Mouse (Mus musculus): ENCODE measurements around the gene Mlip.
"Not testable (repeated sequence)": the region's sequence is repeated elsewhere in the genome, so short reads cannot be mapped to it uniquely, and the experiment has no call there.

Gene Mlip
- long read RNA-seq, experiment 1, partial matches to known transcripts, result 0 of 1 reads
- long read RNA-seq, experiment 1, other reads (novel, unspliced or antisense), result 1 of 1 reads
- long read RNA-seq, experiment 2, result 0 reads

DNA sequence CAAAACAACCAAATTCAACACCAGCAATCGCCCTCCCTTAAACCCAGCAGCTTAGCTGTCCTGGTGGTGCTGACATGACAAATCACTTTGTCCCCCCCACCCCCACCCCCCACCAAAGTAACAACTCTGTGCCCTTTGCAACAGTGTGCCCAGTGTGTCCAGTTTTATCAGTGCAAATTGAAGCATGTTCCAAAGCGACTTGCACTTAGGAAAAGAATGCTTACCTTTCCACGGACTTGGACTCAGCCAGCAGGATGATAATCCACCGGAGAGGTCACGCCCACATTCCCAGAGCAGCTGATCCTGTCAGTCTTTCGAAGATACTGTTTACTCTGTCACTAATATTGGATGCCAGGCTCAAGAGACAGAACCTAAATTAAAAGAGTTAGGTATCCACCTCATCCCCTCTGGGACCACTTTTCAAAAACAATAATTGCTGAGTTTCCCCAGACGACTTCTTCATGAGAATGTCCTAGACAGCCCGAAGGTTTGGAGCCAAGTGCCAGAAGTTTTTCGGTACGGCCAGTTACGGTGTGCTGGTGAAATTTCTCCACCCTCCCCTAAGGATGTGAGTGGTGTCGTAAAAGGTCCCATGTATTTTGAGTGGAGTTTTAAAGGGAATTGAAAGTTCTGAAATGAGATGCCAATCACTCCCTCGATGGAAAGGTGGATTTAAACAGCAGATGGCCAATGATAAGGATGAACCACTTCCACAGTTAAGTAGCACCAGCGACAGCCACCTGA lies at the start of gene Mlip:
Mlip (minus strand) TSS at position 538 of the 744 bp plus-strand sequence.
- intact Hi-C loops (cut with DNase I), result no loop called here

DNA sequence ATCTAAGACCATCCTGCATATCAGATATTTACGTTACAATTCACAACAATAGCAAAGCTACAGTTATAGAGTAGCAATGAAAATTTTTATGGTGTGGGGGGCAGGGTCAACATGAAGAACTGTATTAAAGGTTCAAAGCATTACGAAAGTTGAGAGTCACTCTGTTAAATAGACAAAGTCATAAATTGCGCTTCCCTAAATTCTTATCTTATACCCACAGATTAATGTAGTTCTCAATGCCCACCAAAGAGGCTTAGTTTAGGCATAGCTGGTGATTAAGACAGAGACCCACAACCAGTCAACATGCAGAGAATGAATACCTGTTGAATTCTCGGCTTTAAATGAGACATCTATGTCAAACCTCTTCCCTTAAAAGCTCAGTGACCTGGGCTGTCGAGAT lies 47.0 kb upstream of the Mlip start:
- intact Hi-C loops (cut with DNase I), result loop anchor here (10.0 kb wide), 1 partner anchor 205 kb away; no protein-coding TSS in a partner anchor

GRCm38 (mm10) chr9:77398856-77399631 lies 46.3 kb upstream of the Mlip start:
- intact Hi-C loops (cut with DNase I), result no loop called here

DNA sequence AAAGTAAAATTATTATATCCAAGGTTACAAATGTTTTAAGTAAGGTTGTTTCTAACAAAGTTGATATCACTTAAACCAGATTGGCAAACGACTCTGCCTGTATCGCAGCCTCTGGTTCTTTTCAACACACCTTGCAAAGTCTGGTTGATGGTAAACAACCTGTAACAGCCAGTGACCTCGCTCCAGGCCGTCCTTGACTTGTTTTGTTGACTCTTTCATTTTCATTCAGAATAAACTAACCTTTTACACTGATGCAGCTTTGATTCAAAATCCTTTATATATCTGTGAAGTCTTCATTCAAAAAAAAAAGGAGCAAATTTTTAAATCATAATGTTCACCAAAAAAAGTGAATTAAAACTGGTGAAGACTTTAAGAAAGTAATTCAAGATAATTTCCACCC lies 44.3 kb upstream of the Mlip start:
- intact Hi-C loops (cut with DNase I), result no loop called here

GRCm38 (mm10) chr9:77391248-77391647 lies 38.5 kb upstream of the Mlip start:
- intact Hi-C loops (cut with DNase I), result no loop called here

DNA sequence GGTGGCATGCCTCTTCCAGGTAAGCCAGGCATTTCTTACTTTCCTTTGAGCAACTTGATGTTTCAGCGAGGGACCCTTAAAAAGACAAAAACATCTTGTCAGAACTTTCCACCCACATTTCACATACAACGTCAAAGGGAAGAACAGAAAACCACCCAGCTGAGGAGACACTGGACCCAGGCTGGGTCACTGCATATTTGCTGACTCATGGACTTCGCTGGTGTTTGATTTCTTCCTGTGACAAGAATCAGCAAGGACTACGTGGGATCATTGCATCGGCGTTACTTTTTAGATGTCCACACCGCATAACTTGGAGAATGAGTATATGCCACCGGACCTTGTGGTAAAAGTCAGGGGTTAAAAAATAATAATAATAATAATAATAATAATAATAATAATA lies 36.2 kb upstream of the Mlip start:
- intact Hi-C loops (cut with DNase I), result loop anchor here (10.0 kb wide), 1 partner anchor 724 kb away; no protein-coding TSS in a partner anchor

DNA sequence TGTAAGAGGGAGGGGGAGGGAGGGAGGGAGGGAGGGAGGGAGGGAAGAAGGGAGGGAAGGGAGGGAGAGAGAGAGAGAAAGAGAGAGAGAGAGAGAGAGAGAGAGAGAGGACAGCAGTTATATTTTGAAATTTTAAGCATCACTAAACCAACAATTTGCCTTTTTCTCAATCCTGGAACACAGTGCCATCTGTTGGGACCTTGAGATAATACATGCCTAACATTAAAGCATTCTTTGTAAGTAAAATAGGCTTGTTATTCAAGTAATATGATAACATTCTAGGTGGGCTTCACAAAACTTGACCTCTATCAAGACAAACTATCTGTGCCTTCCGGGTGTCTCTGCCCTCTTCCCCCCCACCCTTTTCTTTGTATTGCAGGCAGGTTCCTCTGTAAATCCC lies 34.0 kb upstream of the Mlip start:
- intact Hi-C loops (cut with DNase I), result loop anchor here (10.0 kb wide), 1 partner anchor 722 kb away; no protein-coding TSS in a partner anchor

DNA sequence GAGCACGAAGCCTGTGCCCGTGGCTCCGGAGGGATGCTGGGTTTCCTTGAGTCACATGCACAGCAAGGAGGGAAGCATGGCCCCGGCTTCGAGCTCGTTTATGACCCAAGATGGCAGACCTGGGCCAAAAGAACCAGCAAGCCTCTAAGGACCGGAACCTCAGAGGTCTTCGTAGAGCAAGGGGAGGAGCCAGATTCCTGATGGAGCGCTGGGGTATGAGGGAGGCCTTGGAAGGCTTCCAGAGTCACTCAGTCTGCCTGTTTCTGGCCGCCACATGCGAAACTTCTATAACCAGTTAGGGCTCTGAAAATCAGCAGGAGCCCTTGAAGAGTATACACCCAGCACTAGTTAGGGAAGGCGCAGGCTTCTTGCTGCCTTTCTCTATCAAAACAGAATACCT lies 32.8 kb upstream of the Mlip start:
- intact Hi-C loops (cut with DNase I), result loop anchor here (10.0 kb wide), 1 partner anchor 721 kb away; no protein-coding TSS in a partner anchor

DNA sequence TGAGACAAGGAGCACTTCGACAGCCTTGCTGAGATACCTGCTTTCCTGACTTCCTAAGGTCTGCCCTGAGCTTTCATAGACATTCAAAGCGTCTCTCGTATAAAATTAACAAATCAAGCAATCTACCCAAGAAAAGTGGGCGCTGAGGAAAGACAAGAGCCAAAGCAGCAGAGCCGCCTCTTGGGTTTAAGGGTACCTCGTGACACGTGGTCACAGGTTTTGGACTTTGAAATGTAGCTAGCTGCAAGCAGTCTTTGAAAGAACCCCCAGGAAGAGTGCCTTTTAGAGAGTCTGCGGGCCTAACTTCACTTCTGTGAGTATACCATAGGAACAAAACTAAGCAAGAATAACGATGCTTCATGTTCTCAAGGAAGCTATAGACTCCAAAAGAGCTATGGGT lies 31.9 kb upstream of the Mlip start:
- intact Hi-C loops (cut with DNase I), result loop anchor here (5.0 to 10.0 kb wide), 2 partner anchors 720 to 1112 kb away; no protein-coding TSS in a partner anchor

- intact Hi-C loops (cut with DNase I), result loop anchor here (5.0 to 10.0 kb wide), 2 partner anchors 719 to 1112 kb away; no protein-coding TSS in a partner anchor
Observed at GRCm38 (mm10) chr9:77383951-77384350, 31.2 kb upstream of the Mlip start.

GRCm38 (mm10) chr9:77382514-77382913 lies 29.7 kb upstream of the Mlip start:
- intact Hi-C loops (cut with DNase I), result loop anchor here (5.0 to 10.0 kb wide), 2 partner anchors 718 to 1110 kb away; no protein-coding TSS in a partner anchor

GRCm38 (mm10) chr9:77381565-77381964 lies 28.8 kb upstream of the Mlip start:
- intact Hi-C loops (cut with DNase I), result loop anchor here (5.0 to 10.0 kb wide), 2 partner anchors 717 to 1109 kb away; no protein-coding TSS in a partner anchor

DNA sequence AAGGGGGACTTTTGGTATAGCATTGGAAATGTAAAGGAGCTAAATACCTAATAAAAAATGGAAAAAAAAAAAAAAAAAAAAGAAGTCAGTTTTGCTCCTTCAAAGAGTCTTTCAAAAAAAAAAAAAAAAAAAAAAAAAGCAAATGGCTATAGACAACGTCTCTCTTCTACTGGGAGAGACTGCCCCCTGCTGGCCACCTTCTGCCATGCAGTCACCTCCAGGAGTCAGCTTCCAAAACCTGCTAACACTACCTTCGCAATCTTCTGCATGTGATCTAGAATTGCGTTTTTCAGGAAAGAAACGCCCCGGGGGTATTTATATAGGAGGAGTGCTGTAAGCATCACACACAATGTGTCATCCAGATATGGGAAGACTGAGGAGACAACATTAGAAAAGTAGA lies 26.9 kb upstream of the Mlip start:
- intact Hi-C loops (cut with DNase I), result loop anchor here (5.0 to 10.0 kb wide), 3 partner anchors 715 to 1107 kb away; no protein-coding TSS in a partner anchor

- intact Hi-C loops (cut with DNase I), result loop anchor here (2.0 to 5.0 kb wide), 2 partner anchors 387 to 985 kb away; no protein-coding TSS in a partner anchor
Observed at GRCm38 (mm10) chr9:77377696-77378095, 24.9 kb upstream of the Mlip start.

DNA sequence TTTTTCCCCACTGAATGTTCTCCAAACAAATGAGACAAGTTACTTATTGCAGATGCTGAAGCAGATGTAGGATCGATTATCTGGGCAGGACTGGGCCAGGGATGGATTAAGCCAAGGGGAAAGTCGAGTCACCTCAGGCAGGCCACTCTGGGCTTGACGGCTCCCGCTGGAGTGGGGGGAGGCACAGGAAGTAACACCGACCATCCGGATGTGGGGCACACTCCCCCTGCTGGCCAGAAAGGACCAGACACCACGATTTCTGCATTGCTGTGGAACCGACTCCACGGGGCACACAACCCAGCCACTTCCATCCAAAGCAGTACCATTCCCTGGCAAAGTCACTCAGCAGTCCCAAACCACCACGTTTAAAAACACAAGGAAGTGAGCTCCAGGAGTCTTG lies 24.3 kb upstream of the Mlip start:
- intact Hi-C loops (cut with DNase I), result loop anchor here (2.0 to 5.0 kb wide), 2 partner anchors 386 to 985 kb away; no protein-coding TSS in a partner anchor

DNA sequence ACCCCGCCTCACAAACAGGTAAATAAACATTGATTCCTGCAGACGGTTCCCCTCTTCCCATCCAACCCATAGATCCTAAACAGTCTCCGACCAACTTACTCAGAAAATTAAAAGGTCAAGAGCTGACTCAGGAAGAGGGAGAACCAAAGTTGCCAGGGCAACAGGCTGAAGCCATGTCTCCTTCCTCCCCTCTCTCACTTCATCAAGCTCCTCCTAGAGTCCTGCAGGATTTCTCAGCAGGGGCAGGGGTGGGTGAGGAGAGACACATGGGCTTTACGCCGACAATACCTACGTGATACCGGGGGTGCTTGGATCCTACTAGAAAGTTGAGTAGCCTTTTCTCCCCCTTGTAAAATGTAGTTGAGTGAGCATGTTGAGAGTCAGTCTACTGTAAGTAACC lies 23.8 kb upstream of the Mlip start:
- intact Hi-C loops (cut with DNase I), result loop anchor here (2.0 to 5.0 kb wide), 2 partner anchors 386 to 984 kb away; no protein-coding TSS in a partner anchor

DNA sequence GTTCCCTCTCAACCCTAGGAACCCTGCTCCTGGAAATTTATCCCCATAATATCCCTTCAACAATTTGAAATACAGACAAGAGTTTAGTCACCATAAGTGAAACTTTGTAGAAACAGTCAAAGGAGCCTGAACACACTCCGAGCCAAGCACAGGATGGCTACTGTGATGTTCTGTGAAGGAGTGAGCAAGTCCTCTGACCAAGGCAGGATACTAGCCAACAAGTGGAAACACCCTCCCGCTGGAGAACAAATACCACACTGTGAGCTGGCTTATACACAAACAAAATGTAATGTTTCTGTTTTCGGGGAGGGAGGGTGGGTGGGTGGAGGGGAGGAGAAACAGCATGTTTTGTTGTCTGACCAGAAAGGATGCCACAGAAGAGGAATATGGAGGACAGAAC lies 17.9 kb upstream of the Mlip start:
- intact Hi-C loops (cut with DNase I), result no loop called here

DNA sequence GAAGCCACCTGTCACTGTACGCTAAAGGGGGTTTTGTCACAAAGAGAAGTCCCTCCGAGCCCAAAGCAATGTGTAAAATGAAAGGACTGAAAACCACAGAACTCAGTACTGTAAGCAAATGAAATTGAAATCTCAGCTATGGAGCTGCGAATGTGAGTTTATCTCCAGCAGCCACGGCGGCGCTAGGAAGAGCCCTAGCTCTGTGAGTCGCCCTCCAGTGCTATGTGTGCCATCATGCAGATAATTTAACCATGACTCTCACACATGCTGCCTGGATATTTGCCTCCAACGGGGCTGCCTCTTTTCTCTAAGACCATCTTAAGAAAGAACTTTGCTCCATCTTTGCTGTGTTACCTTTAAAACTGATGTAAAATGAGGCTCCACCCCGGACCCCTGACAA lies 16.5 kb upstream of the Mlip start:
- intact Hi-C loops (cut with DNase I), result no loop called here

DNA sequence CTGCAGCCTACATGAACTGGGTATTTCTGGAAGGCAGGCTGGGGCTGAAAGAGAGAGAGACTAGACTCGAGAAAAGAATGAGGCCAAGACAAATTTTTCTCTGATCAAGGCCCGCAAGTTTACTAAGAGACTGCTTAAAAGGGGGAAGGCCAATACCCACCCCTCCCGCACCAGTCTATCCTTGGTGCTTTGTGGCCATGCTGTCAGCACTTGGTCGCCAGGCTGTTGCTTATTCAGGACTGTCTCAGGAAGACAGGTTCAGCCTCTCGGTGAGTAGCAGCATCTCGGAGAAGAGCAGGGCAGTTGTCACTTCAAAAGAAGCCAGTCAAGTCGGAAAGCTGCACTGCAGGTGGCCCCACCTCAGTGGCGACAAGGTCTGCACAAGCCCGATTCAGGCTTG lies 11.9 kb upstream of the Mlip start:
- intact Hi-C loops (cut with DNase I), result not testable (repeated sequence)

DNA sequence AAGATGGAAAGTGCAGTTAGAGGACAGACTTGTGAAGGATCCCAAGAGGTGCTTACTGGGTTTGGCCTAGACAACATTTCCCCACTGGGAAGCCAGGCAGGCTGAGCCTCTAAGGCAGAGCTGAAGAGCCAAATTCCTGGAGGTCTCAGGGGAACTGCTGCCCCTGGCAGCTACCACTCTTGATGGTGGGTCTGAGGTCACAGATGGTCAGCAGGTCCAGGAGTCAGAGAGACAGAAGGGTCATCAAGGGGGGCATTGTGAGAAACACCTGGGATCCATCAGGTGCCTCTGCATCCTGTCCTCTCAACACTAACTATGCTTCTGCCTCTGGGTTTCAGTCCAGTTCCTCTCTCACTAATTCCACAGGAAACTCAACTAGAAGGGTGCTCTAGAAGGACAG lies 10.1 kb upstream of the Mlip start:
- intact Hi-C loops (cut with DNase I), result no loop called here

- intact Hi-C loops (cut with DNase I), result no loop called here
Observed at GRCm38 (mm10) chr9:77360654-77361053, 7.9 kb upstream of the Mlip start.

Data from adrenal gland (tissue).